Mouse (Mus musculus) cerebellum, adult 9-11 months (tissue): Measurements from ENCODE around the gene Duoxa1.

Source experiments
- DNase-seq: peaks from one replicate; pipeline ENCODE4 v3.0.0; 2022

Gene Duoxa1

GRCm38 (mm10) chr2:122297271-122298095 is 16.0 kb downstream of the Duoxa1 start:
- no peak for DNase-seq

GRCm38 (mm10) chr2:122294916-122295315 is 18.6 kb downstream of the Duoxa1 start:
- DNase-seq: no peak

DNA sequence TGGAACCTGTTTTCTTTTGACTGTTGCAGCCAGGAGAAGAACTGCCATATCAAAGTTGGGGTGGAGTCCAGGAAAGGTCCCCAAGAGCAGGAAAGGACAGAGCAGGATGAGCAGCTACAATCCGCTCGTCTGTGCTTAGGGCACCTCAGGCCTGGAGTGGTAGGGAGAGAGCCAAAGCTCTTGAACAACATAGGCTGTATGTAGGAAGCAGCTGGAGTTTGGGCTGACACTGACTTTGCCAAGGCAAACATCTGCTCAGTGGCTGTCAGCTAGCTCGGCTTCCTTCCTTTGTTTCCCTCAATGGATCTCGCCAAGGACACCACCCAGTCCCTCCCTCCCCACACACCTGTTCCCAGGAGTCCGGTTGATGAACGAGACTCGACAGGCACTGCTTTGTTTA is 27.4 kb downstream of the Duoxa1 start:
- DNase-seq: no peak

- no peak for DNase-seq
These were observed 29.4 kb downstream of the Duoxa1 start for GRCm38 (mm10) chr2:122284091-122284490.

DNA sequence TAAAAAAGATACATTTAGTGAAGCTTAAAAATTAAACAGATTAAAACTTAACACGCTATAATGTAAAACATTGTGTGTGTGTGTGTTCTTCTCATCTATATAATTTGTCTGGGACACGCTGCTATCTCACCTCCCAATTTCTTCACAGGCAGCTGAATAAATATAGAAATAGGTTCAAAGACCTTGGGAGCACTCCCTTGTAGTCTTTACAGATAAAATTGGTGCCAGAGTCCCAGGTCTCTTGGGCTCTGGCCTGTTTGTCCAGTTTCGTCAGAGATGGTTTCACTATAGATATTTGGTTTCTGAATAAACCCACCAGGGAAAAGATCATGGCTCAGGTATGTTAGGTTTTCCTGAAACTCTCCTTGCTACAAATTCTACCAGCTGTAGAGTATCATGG is 34.8 kb downstream of the Duoxa1 start:
- no peak for DNase-seq

DNA sequence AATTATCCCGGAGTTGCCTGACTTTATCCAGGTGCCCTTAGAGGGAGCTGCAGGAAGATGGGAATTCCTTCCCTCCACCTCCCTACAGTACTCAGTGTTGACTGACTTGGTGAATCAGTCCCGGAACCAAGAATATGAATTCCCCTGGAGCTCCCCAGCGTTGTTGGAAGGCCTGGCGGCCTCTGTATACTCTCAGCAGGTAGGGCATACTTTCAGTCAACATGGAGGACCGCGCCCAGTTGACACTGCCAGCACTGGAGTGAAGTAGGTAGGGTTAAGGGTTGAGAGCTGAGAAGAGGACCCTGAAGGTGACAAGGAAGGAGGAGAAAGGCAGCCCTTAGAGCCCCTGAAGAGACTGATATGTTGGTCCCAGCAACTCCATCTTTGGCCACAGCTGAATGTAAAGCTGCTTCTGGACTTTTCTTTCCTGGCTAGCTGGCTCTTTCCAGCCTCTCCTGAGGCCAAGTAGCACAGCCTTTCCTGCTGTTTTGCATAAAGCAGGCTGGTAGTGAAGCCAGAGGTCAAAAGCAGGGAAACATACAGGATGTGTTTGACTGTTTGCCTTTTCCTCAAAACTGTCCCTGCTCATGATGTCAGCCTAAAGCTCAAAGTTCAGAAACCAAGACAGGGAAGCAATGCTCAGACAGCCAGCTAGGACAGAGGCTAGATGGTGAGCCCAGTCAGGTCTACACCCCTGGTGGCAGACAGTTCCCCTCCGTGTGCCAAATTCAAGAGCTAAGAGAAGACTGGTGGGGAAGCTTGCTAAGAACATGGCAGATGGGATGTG is 46.9 kb downstream of the Duoxa1 start:
- no peak for DNase-seq

DNA sequence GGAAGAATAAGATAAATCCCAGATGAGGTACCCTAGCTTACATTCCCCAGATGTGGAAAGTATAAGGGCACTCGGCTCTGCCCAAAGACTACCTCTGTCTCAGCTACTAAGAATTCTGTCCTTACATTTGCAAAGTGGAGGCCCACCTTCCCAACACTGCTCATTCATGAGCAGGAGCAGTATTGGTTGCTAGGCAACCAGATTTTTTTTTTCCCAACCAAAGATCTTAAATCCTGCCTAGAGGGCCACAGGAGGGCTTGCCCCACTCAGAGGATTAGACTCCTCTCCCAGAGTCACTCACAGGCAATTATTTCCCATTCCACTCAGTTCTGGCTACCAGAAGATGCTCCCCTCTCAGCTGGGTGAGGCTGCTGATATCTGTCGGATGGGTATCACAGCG is 48.8 kb downstream of the Duoxa1 start:
- no peak for DNase-seq

GRCm38 (mm10) chr2:122260729-122261128 is 52.8 kb downstream of the Duoxa1 start:
- DNase-seq: no peak

- DNase-seq: no peak
These were observed 57.5 kb downstream of the Duoxa1 start for GRCm38 (mm10) chr2:122255997-122256396.
